Mouse (Mus musculus) kidney, adult 2 months (tissue): ENCODE results near the gene Akap1.

ENCODE experiments used
- CTCF ChIP-seq: fragments of 200-500 bp; conservative IDR thresholded peaks from 2 replicates; pipeline ENCODE4 v1.5.1; 2011; ENCODE audit warnings: low read depth, mild to moderate bottlenecking, control low read depth, low read length, moderate library complexity, mixed read lengths; ENCODE audit not compliant: insufficient read depth, insufficient read length
- POLR2A ChIP-seq: fragments of 200-500 bp; IDR thresholded peaks from one replicate; pipeline ENCODE4 v1.6.1; 2011; ENCODE audit warnings: low read depth, low read length, control low read depth

- TF ChIP-seq CTCF (no peak), POLR2A (no peak)
Observed at GRCm38 (mm10) chr11:88904080-88904479, 39.7 kb upstream of the Akap1 start.
